Mouse (Mus musculus) lung, postnatal 0 days (tissue): Measurements from ENCODE around the gene Pjvk.

Experiments used
- CTCF ChIP-seq: IDR thresholded peaks from 2 replicates; pipeline ENCODE4 v1.5.1; 2016; ENCODE audit warnings: antibody characterized with exemption, mild to moderate bottlenecking
- EP300 ChIP-seq: IDR thresholded peaks from 2 replicates; pipeline ENCODE4 v1.6.1; 2016; ENCODE audit warnings: antibody characterized with exemption, mild to moderate bottlenecking, control low read depth

GRCm38 (mm10) chr2:76672966-76673392 lies 24.7 kb downstream of the Pjvk start, which contains the start of gene Fkbp7:
- TF ChIP-seq EP300 (no peak), CTCF (no peak)
